Mouse (Mus musculus) midbrain, embryonic 16.5 days (tissue): ENCODE results near the gene Rab6a. TPM values are rescaled to one million over a fixed set of nuclear protein-coding genes. Genes with fewer than 3 reads are reported as not detected.
A peak's percentile ranks its signal among the peaks of the same experiment; 100 is the strongest.

Experiments
- ATAC-seq: fragments of 200-750 bp; cut with Nextera tagmentation; 2 replicates; pipeline ENCODE4 v1.8.0; 2017; ENCODE audit warnings: moderate TSS enrichment
- H3K27ac ChIP-seq: fragments of 300-500 bp; sonication (generic); 2 replicates; pipeline ENCODE4 v1.5.1; 2014; ENCODE audit warnings: mild to moderate bottlenecking, low read length, mixed read lengths
- H3K27me3 ChIP-seq: fragments of 300-500 bp; sonication (generic); 2 replicates; pipeline ENCODE4 v1.6.1; 2014; ENCODE audit warnings: low read depth, low read length, mixed read lengths; ENCODE audit not compliant: control insufficient read depth, insufficient read depth
- H3K36me3 ChIP-seq: fragments of 300-500 bp; sonication (generic); 2 replicates; pipeline ENCODE4 v1.6.1; 2014; ENCODE audit warnings: mild to moderate bottlenecking, low read length, moderate library complexity, mixed read lengths; ENCODE audit not compliant: control insufficient read depth, insufficient read depth
- H3K4me1 ChIP-seq: fragments of 300-500 bp; sonication (generic); 2 replicates; pipeline ENCODE4 v1.6.1; 2014; ENCODE audit warnings: mild to moderate bottlenecking, low read length, mixed read lengths; ENCODE audit not compliant: control insufficient read depth, insufficient read depth
- H3K4me2 ChIP-seq: fragments of 300-500 bp; sonication (generic); 2 replicates; pipeline ENCODE4 v1.6.1; 2014; ENCODE audit warnings: mild to moderate bottlenecking, low read length, mixed read lengths
- H3K4me3 ChIP-seq: fragments of 300-500 bp; sonication (generic); 2 replicates; pipeline ENCODE4 v1.5.1; 2014; ENCODE audit warnings: low read depth, mild to moderate bottlenecking, low read length, moderate library complexity, mixed read lengths
- H3K9ac ChIP-seq: fragments of 300-500 bp; sonication (generic); 2 replicates; pipeline ENCODE4 v1.6.1; 2014; ENCODE audit warnings: low read depth, low read length, mixed read lengths
- H3K9me3 ChIP-seq: fragments of 300-500 bp; sonication (generic); replicated peaks from 2 replicates; pipeline ENCODE4 v1.6.1; 2014; ENCODE audit warnings: mild to moderate bottlenecking, low read length, mixed read lengths; ENCODE audit not compliant: control insufficient read depth, poor library complexity, severe bottlenecking
- WGBS: fragments of 180-500 bp; shearing (Covaris S2); extraction: QIAGEN DNeasy Blood & Tissue Kit; methylation state at CpG from one replicate; pipeline ENCODE4 v1.1.7; 2014; 5-methylcytosine and 5-hydroxymethylcytosine counted together
- polyA plus RNA-seq: library from polyadenylated mRNA; unstranded; fragments of >200 nt; fragmentation: Nextera tagmentation; extraction: Ambion mirVana; gene quantifications from 2 replicates; pipeline ENCODE4 v1.2.1, GENCODE M21; 2015

Gene Rab6a
- polyA plus RNA-seq, 1 experiment from 2014 or later, result 294 TPM

DNA sequence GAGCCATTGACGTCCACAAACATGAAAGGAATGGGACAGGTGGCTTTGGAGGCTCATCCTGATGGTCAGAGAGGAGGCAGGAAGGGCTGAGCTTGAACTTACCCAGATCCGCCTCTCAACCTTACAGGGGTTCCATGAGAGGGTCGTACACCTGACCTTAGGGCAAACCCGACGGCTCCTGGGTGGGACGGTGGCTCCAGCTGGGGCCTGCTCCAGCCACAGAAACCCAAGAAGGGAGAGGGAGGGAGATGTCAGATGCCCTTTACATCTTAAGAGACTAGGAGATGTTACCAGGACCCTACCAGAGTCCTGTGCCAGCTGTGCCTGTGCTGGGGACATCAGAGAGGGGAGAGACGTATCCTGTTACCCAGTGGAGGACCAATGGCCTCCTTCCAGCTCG lies 42.6 kb downstream of the Rab6a start:
- Histone ChIP-seq H3K27ac (no peak overlapping the region), H3K9me3 (no peaks in the 10 kb centered on the region), H3K4me3 (no peak overlapping the region), H3K4me2 (no peak overlapping the region), H3K4me1 (no peaks in the 10 kb centered on the region; the same call in 1 of the 2 replicates), H3K27me3 (no peaks in the 10 kb centered on the region), H3K9ac (no peak overlapping the region), H3K36me3 (0 out of 2 replicates have a peak, but pooled peaks cover 5% of the 10 kb centered on the region)
- ATAC-seq, result no peak
- WGBS, result 77% methylated on average over 8 of the region's 8 CpGs

DNA sequence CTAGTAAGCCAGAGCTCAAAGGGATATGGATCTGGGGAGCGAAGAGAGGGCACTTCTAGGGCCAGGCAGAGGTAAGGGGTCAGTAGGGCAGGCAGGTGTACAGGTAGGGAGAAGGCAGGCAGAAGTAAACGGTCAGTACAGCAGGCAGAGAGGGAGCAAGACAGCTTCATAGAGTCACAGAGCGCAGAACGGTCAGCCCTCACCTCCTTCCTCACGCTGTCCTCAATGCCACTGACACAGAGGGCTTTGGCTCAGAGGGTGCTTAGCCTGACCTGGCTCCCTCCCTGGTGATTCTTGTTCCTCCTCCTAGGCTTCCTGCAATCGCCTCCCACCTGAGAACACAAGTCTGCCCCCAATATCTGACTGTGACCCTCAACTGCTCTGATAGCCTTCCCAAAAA lies 43.2 kb downstream of the Rab6a start:
- Histone ChIP-seq H3K27ac (no peak overlapping the region), H3K9ac (no peak overlapping the region), H3K27me3 (no peaks in the 10 kb centered on the region), H3K9me3 (no peaks in the 10 kb centered on the region), H3K36me3 (0 out of 2 replicates have a peak, but pooled peaks cover 5% of the 10 kb centered on the region), H3K4me2 (no peak overlapping the region), H3K4me1 (no peaks in the 10 kb centered on the region; the same call in 1 of the 2 replicates), H3K4me3 (no peak overlapping the region)
- 84% methylated on average over 6 of the region's 6 CpGs for WGBS
- ATAC-seq, result no peak

DNA sequence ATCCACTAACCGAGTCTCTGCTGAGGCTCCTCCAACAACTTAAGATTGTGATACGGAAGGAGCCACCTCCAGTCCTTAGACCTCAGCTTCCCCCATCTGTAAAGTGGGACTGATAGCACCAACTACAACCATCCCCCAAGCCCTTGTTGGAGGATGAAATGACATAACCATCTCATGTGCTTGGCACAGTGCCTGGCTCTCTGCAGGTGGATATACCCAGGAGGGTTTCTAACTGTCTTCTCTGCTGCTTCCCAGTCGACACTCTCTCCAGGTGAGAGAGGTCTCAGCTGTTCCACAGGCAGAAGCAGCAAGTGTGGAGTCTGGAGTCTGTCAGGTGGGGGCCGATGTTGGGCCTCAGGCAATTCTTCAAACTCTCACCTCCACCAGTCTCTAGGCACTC lies 43.8 kb downstream of the Rab6a start:
- no peak overlapping the region for H3K9ac ChIP-seq
- no peak overlapping the region for H3K4me3 ChIP-seq
- 0 out of 2 replicates have a peak, but pooled peaks cover 5% of the 10 kb centered on the region for H3K36me3 ChIP-seq
- 74% methylated on average over 4 of the region's 4 CpGs for WGBS
- H3K4me2 ChIP-seq, result no peak overlapping the region
- H3K27me3 ChIP-seq, result no peaks in the 10 kb centered on the region
- H3K27ac ChIP-seq, result no peak overlapping the region
- no peak for ATAC-seq
- no peaks in the 10 kb centered on the region for H3K9me3 ChIP-seq
- H3K4me1 ChIP-seq, result no peaks in the 10 kb centered on the region; the same call in 1 of the 2 replicates

DNA sequence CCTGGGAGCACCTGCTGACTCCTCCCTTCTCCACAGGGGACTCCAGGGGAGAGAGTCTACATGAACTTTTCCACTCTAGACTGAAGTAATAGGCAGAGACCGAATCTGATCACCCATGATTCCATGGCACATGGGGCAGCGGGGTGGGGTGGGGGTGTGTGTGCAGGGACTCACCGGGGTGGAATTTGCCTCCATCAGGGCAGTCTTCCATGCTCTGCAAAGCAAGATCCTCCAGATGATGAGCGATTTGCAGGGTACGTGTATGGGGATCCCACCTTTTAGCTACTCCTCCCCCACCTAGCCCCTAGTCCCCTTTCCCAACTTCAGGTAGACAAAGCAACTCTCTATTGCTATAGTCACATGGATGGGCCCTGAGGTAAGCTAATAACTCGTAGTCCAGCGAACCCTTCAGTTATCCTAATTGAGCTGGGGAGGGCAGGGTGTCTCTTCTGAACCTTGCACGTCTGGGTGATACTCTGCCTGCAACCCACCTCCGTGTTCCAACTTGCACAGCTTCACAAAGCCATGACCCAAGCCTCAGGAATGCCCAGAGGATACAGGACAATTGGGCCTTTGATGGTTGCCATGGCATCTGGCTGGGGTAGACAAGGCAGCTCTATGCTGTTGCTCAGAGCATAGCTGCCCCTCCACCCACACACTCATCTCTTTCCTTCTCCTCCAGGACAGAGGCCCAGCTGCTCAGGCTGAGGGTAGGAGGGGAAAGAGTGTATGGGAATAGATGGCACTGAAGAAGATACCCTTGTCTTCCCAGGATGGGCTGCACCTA lies 46.5 kb downstream of the Rab6a start:
- ATAC-seq, result peak; percentile 79

DNA sequence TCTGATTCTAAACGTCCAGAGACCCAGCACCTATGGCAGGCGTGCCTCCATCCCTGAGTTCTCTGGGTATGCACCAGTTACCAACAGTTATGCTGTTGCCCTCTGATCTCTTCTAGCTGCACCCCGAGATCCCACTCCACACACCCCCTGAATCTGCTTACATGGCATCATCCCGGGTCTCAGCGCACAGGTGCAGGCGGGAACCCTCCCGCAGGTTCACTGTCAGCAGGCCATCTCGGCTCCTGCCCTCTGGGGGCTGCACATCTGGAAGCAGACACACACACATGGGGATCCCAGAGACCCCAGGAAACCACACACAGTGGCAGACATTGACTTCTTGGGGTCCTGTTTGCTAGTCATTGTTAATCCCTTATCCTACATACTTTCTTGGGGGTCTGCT lies 47.2 kb downstream of the Rab6a start:
- 87% methylated on average over 8 of the region's 8 CpGs for WGBS
- Histone ChIP-seq H3K9me3 (no peaks in the 10 kb centered on the region), H3K4me3 (no peak overlapping the region), H3K27me3 (no peaks in the 10 kb centered on the region), H3K4me1 (no peaks in the 10 kb centered on the region; the same call in 1 of the 2 replicates), H3K27ac (peak overlapping the region; percentile 30; the same call in 1 of the 2 replicates), H3K9ac (no peak overlapping the region), H3K4me2 (no peak overlapping the region), H3K36me3 (0 out of 2 replicates have a peak, but pooled peaks cover 3% of the 10 kb centered on the region)
- ATAC-seq, result no peak

More for the DNA sequence above, 46.5 kb downstream of the Rab6a start:
- WGBS, result 53% methylated on average over 9 of the region's 9 CpGs
- Histone ChIP-seq H3K4me1 (no peaks in the 10 kb centered on the region; the same call in 1 of the 2 replicates), H3K4me2 (no peak overlapping the region), H3K36me3 (0 out of 2 replicates have a peak, but pooled peaks cover 5% of the 10 kb centered on the region), H3K9ac (no peak overlapping the region), H3K27me3 (no peaks in the 10 kb centered on the region), H3K4me3 (no peak overlapping the region), H3K27ac (peak overlapping the region; percentile 30; the same call in 1 of the 2 replicates), H3K9me3 (no peaks in the 10 kb centered on the region)

DNA sequence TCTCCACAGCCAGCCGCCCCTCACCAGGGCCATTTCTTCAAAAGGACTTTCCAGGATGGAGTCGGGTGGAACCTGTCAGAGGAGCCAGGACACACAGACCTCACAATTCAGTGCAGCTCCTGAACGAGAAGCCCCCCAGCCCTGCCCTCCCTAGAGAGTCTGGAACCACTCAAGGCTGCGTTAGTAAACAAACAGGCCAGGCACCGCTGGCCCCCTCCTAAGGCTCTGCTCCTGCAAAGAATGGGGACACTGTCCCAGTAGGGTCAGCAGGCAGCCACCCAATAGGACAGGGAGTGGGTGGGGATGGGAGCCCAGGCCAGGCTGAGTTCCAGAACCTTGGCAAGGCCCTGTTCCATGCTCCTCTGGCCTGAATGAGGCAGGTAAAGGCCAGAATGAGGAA lies 49.5 kb downstream of the Rab6a start:
- Histone ChIP-seq H3K4me1 (no peaks in the 10 kb centered on the region; the same call in 1 of the 2 replicates), H3K27me3 (no peaks in the 10 kb centered on the region), H3K36me3 (no peaks in the 10 kb centered on the region), H3K9me3 (no peaks in the 10 kb centered on the region), H3K9ac (no peak overlapping the region), H3K4me2 (no peak overlapping the region), H3K27ac (no peak overlapping the region), H3K4me3 (no peak overlapping the region)
- ATAC-seq, result no peak
- 53% methylated on average over 5 of the region's 5 CpGs for WGBS

DNA sequence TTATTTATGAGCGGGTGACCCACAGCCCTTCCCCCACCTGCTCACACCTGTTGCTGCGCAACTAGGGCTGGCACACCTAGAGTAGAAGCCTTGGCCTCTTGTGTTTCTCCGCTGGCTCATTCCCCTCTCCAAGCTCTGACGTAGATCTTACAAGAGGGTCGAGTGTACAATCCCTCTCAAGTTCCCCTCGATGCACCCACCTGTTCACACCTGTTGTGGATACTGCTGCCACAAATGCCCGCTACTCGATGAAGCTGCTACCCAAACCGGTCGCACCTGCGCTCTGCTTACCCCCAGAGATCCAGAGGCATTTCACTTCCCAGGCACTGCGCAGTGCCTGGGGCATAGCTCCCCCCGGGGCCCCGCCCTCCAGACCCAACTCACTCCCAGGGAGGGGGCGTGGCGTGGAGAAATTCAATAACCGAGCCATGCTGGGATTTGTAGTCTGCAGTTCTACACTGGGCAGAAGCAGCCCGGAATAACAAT lies 50.9 kb downstream of the Rab6a start:
- Histone ChIP-seq H3K9me3 (no peaks in the 10 kb centered on the region), H3K4me3 (0 out of 2 replicates have a peak overlapping the region, but pooled peaks have one; percentile 14), H3K27ac (no peak overlapping the region), H3K9ac (0 out of 2 replicates have a peak overlapping the region, but pooled peaks have one; percentile 10), H3K4me2 (peak overlapping the region; percentile 36), H3K27me3 (no peaks in the 10 kb centered on the region), H3K36me3 (no peaks in the 10 kb centered on the region), H3K4me1 (peaks cover 3% of the 10 kb centered on the region)
- 34% methylated on average over 18 of the region's 18 CpGs for WGBS
- no peak for ATAC-seq

DNA sequence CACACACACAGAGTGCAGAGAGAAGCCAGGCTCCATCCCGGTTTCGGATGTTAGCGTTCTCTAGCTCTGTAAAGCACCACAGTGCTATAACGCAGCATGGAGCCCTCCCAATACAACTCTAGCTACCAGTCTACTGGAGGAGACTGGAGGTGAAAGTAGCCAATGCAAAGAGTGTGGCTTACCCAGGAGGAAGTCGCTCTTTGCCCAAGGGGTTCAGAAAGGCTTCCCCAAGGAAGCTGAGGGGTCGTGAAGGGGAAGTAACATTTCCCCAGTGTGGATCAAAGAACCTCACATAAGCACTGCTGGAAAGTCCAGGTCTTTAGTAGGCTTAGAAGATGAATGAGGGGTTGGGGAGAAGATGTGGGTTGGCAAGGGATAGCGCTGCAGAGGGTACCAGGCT lies 54.1 kb downstream of the Rab6a start:
- Histone ChIP-seq H3K4me1 (peaks cover 8% of the 10 kb centered on the region), H3K27me3 (no peaks in the 10 kb centered on the region), H3K27ac (no peak overlapping the region), H3K36me3 (no peaks in the 10 kb centered on the region), H3K4me2 (no peak overlapping the region), H3K9ac (no peak overlapping the region), H3K9me3 (no peaks in the 10 kb centered on the region), H3K4me3 (no peak overlapping the region)
- 94% methylated on average over 7 of the region's 7 CpGs for WGBS
- ATAC-seq, result no peak

DNA sequence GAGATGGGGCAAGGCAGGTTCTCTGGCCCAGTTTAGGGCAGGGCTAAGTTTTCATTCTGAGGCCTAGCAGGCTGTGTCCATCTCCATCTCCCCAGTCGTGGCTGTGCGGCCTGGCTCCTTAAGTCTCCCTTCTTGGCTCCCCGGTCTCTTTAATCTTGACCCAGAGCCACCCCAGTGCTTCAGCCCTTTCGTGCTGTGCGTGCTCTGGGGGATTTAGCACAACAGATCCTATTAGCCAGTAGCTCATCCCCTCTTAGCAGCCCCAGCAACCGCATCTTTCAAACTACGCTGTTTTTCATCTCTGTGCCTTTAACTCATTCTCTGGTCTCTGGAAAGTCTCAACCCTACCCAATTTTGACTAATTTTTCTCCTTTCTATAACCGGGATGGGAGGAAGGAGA lies 55.0 kb downstream of the Rab6a start, which contains the start of gene Plekhb1:
Plekhb1 (minus strand) TSS at position 184 of the 400 bp plus-strand sequence.
- peak within 1 kb of the TSS; percentile 28; the same call in 1 of the 2 replicates for H3K9ac ChIP-seq
- 40% methylated on average over 8 of the region's 8 CpGs for WGBS
- ATAC-seq, result no peak
- H3K4me2 ChIP-seq, result peak within 1 kb of the TSS; percentile 37
- no peaks in the 10 kb centered on the region for H3K36me3 ChIP-seq
- H3K27me3 ChIP-seq, result no peaks in the 10 kb centered on the region
- no peak within 1 kb of the TSS for H3K4me3 ChIP-seq
- no peak within 1 kb of the TSS for H3K27ac ChIP-seq
- no peaks in the 10 kb centered on the region for H3K9me3 ChIP-seq
- peaks cover 8% of the 10 kb centered on the region for H3K4me1 ChIP-seq
